Mouse (Mus musculus) CH12.LX (cell line): ENCODE results near the gene Opcml. TPM values are rescaled to one million over a fixed set of nuclear protein-coding genes. Genes with fewer than 3 reads are reported as not detected.

Experiments used
- DNase-seq: peaks from one replicate; pipeline ENCODE4 v3.0.0-alpha.2; 2013; ENCODE audit errors: extremely low read depth
- H3K27ac ChIP-seq: 2 replicates; pipeline ENCODE4 v1.5.1; 2012; ENCODE audit warnings: low read depth, mild to moderate bottlenecking, control low read depth, moderate library complexity; ENCODE audit not compliant: insufficient read depth
- H3K27me3 ChIP-seq: replicated peaks from 2 replicates; pipeline ENCODE3; 2012; ENCODE audit warnings: inconsistent platforms
- H3K36me3 ChIP-seq, 2 experiments: replicated peaks in 1 of 2; 2 replicates each; pipeline versions ENCODE3 to v1.6.1; 2012; ENCODE audit warnings: inconsistent platforms in 1 of 2, low read length in 1 of 2, mild to moderate bottlenecking in 1 of 2, mixed read lengths in 1 of 2, moderate library complexity in 1 of 2; ENCODE audit not compliant: control insufficient read depth in 1 of 2, insufficient read depth in 1 of 2
- H3K4me1 ChIP-seq, 2 experiments: 2 replicates each; pipeline ENCODE4 v1.6.1; 2012; ENCODE audit warnings: inconsistent platforms in 1 of 2, moderate library complexity in 1 of 2; ENCODE audit not compliant: insufficient read depth in 2 of 2, control insufficient read depth in 1 of 2
- H3K4me2 ChIP-seq: 2 replicates; pipeline ENCODE4 v1.6.1; 2012; ENCODE audit warnings: low read depth, mild to moderate bottlenecking, control low read depth; ENCODE audit not compliant: poor library complexity, insufficient read depth, severe bottlenecking
- H3K4me3 ChIP-seq, 3 experiments: fragments of 150-350 bp in 1 of 3; sonication (generic) in 1 of 3; replicated peaks in 1 of 3; 2 replicates each; pipeline versions ENCODE3 to v1.5.1; 2011 to 2012; ENCODE audit warnings: low read depth in 2 of 3, low read length in 2 of 3, mild to moderate bottlenecking in 2 of 3, moderate library complexity in 2 of 3, control low read depth in 1 of 3, improper control_type of control experiment in 1 of 3, inconsistent platforms in 1 of 3, mixed read lengths in 1 of 3; ENCODE audit not compliant: poor library complexity in 1 of 3
- H3K79me2 ChIP-seq: replicated peaks from 2 replicates; pipeline ENCODE4 v1.6.1; 2012; ENCODE audit warnings: mild to moderate bottlenecking, moderate library complexity; ENCODE audit not compliant: control insufficient read depth, poor library complexity, insufficient read depth, severe bottlenecking; ENCODE audit errors: extremely low read depth
- H3K9ac ChIP-seq: 2 replicates; pipeline ENCODE4 v1.6.1; 2012; ENCODE audit warnings: low read depth, mild to moderate bottlenecking, control low read depth, moderate library complexity; ENCODE audit not compliant: insufficient read depth
- H3K9me3 ChIP-seq: replicated peaks from 2 replicates; pipeline ENCODE3; 2012; ENCODE audit warnings: low read length, inconsistent platforms, mixed read lengths
- CHD2 ChIP-seq: IDR thresholded peaks from 2 replicates; pipeline ENCODE4 v1.6.1; 2011; ENCODE audit warnings: low read length, improper control_type of control experiment
- ELF1 ChIP-seq: IDR thresholded peaks from 2 replicates; pipeline ENCODE4 v1.6.1; 2014; ENCODE audit warnings: low read depth, mild to moderate bottlenecking, inconsistent platforms, low read length, improper control_type of control experiment
- ETS1 ChIP-seq: conservative IDR thresholded peaks from 2 replicates; pipeline ENCODE4 v1.6.1; 2012; ENCODE audit warnings: low read depth, mild to moderate bottlenecking, inconsistent platforms, low read length, improper control_type of control experiment, moderate library complexity
- HCFC1 ChIP-seq: IDR thresholded peaks from 2 replicates; pipeline ENCODE4 v1.6.1; 2012; ENCODE audit warnings: low read depth, mild to moderate bottlenecking, inconsistent platforms, low read length, improper control_type of control experiment
- IRF4 ChIP-seq: IDR thresholded peaks from 2 replicates; pipeline ENCODE4 v1.6.1; 2014; ENCODE audit warnings: low read depth, mild to moderate bottlenecking, inconsistent platforms, low read length, improper control_type of control experiment
- JUN ChIP-seq: IDR thresholded peaks from 2 replicates; pipeline ENCODE4 v1.6.1; 2011; ENCODE audit warnings: low read depth, mild to moderate bottlenecking, low read length, improper control_type of control experiment, moderate library complexity; ENCODE audit not compliant: insufficient read depth
- JUND ChIP-seq: conservative IDR thresholded peaks from 2 replicates; pipeline ENCODE4 v1.6.1; 2011; ENCODE audit warnings: low read depth, low read length, improper control_type of control experiment
- MAFK ChIP-seq: IDR thresholded peaks from 2 replicates; pipeline ENCODE4 v1.6.1; 2011; ENCODE audit warnings: low read length, improper control_type of control experiment; ENCODE audit not compliant: insufficient replicate concordance
- MAX ChIP-seq: IDR thresholded peaks from 2 replicates; pipeline ENCODE4 v1.6.1; 2011; ENCODE audit warnings: low read length, improper control_type of control experiment
- MAZ ChIP-seq: IDR thresholded peaks from 2 replicates; pipeline ENCODE4 v1.6.1; 2012; ENCODE audit warnings: low read depth, mild to moderate bottlenecking, inconsistent platforms, low read length, improper control_type of control experiment, moderate library complexity
- MEF2A ChIP-seq: IDR thresholded peaks from 2 replicates; pipeline ENCODE4 v1.6.1; 2014; ENCODE audit warnings: low read depth, mild to moderate bottlenecking, inconsistent platforms, low read length, improper control_type of control experiment, borderline replicate concordance
- MXI1 ChIP-seq: IDR thresholded peaks from 2 replicates; pipeline ENCODE4 v1.6.1; 2011; ENCODE audit warnings: mild to moderate bottlenecking, low read depth, low read length, improper control_type of control experiment
- NELFE ChIP-seq: IDR thresholded peaks from 2 replicates; pipeline ENCODE4 v1.6.1; 2011; ENCODE audit warnings: low read depth, low read length, improper control_type of control experiment
- NRF1 ChIP-seq: IDR thresholded peaks from 2 replicates; pipeline ENCODE4 v1.6.1; 2014; ENCODE audit warnings: low read depth, mild to moderate bottlenecking, inconsistent platforms, low read length, improper control_type of control experiment, moderate library complexity
- POLR2A ChIP-seq: IDR thresholded peaks from 2 replicates; pipeline ENCODE4 v1.6.1; 2011; ENCODE audit warnings: low read depth, mild to moderate bottlenecking, improper control_type of control experiment, low read length
- POLR2AphosphoS2 ChIP-seq: IDR thresholded peaks from 2 replicates; pipeline ENCODE4 v1.6.1; 2011; ENCODE audit warnings: low read depth, low read length, improper control_type of control experiment
- RAD21 ChIP-seq: IDR thresholded peaks from 2 replicates; pipeline ENCODE4 v1.6.1; 2011; ENCODE audit warnings: low read depth, mild to moderate bottlenecking, low read length, improper control_type of control experiment, moderate library complexity
- RCOR1 ChIP-seq: conservative IDR thresholded peaks from 2 replicates; pipeline ENCODE4 v1.6.1; 2012; ENCODE audit warnings: low read depth, mild to moderate bottlenecking, inconsistent platforms, low read length, improper control_type of control experiment
- TBP ChIP-seq: conservative IDR thresholded peaks from 2 replicates; pipeline ENCODE4 v1.6.1; 2011; ENCODE audit warnings: low read depth, low read length, improper control_type of control experiment
- UBTF ChIP-seq: IDR thresholded peaks from 2 replicates; pipeline ENCODE4 v1.6.1; 2012; ENCODE audit warnings: low read depth, mild to moderate bottlenecking, inconsistent platforms, low read length, improper control_type of control experiment, moderate library complexity
- USF1 ChIP-seq: IDR thresholded peaks from 2 replicates; pipeline ENCODE4 v1.6.1; 2014; ENCODE audit warnings: low read depth, mild to moderate bottlenecking, inconsistent platforms, low read length, improper control_type of control experiment
- USF2 ChIP-seq: conservative IDR thresholded peaks from 2 replicates; pipeline ENCODE4 v1.6.1; 2011; ENCODE audit warnings: low read depth, low read length, improper control_type of control experiment
- ZC3H11A ChIP-seq: IDR thresholded peaks from 2 replicates; pipeline ENCODE4 v1.6.1; 2012; ENCODE audit warnings: low read depth, mild to moderate bottlenecking, inconsistent platforms, low read length, improper control_type of control experiment
- ZKSCAN1 ChIP-seq: IDR thresholded peaks from 2 replicates; pipeline ENCODE4 v1.6.1; 2012; ENCODE audit warnings: low read depth, inconsistent platforms, low read length, improper control_type of control experiment, borderline replicate concordance
- ZNF384 ChIP-seq: IDR thresholded peaks from 2 replicates; pipeline ENCODE4 v1.6.1; 2012; ENCODE audit warnings: low read depth, low read length, improper control_type of control experiment, inconsistent platforms
- dilution Hi-C: fragments of 300-500 bp; cut with MboI; formaldehyde crosslinking; loops from 2 replicates; pipeline ENCODE4 v1.14.3; 2020; ENCODE audit warnings: low sequenced_read_pairs; ENCODE audit not compliant: extremely low pct_unique_long_range_greater_than_20kb, extremely low pct_ligation_motif_present
- in situ Hi-C: fragments of 300-500 bp; cut with MboI; formaldehyde crosslinking; loops from 3 replicates; pipeline ENCODE4 v1.14.3; 2019; ENCODE audit warnings: low sequenced_read_pairs, low pct_ligation_motif_present, low pct_unique_long_range_greater_than_20kb, mixed read lengths
- polyA plus RNA-seq: library from polyadenylated mRNA; unstranded; fragments of >175 nt; gene quantifications from 2 replicates; pipeline ENCODE4 v1.2.1, GENCODE M21; 2012; ENCODE audit warnings: low read depth; ENCODE audit not compliant: insufficient read length
- total RNA-seq, 2 experiments: library from RNA; depleted of rRNA; stranded (reverse); fragments of 300-350 nt in 1 of 2; fragments of >200 nt in 1 of 2; gene quantifications; 2 replicates each; pipeline ENCODE4 v1.2.3; 2012 to 2014

Gene Opcml
- total and polyA plus RNA-seq, 3 experiments = 0.34 to 0.60 TPM; not detected in 1

DNA sequence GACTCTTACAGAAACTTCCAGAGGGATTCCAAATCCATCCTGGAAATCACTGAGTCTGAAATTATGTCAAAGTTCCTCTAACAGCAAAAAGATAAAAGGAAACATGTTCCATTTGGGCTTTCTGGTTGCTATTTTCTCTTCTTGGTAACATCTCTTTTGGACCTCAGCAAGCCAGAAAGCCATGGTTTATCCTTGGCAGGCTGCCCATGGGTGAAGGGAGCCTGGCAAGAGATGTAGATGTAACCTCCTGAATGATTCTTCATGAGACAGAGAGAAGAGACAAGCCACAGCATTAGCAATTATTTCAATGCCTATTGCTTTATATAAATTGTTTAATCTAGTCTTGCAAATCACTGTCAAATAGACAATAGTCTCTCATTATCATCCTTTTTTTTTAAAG, 274.6 kb downstream of the Opcml start:
- peaks cover 8% of the 10 kb centered on the region for H3K9me3 ChIP-seq
- dilution Hi-C loops = no loop called here

DNA sequence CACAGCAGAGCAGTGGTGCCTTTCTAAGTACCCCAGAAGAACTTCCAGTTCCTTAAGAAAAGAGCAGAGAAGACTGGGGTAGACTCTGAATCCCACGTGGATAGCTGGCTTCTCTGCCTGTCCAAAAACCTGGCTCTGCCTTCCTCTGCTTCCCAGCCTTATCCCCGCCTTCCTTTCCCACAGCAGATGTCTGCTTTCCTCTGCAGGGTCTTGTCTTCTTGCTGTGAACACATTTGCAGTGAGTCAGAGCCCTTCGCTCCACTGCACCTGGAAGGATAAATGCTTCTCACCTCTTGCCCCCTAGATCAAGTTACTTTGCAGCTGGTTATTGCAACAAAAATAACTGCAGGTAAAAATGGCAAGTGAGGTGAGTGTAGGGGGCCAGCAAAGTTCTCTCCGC, 290.1 kb downstream of the Opcml start:
- no peak for DNase-seq
- H3K27ac ChIP-seq = no peak overlapping the region
- in situ Hi-C loops (no loop called here), dilution Hi-C loops (no loop called here)
- H3K4me2 ChIP-seq = no peak overlapping the region
- H3K27me3 ChIP-seq = no peaks in the 10 kb centered on the region
- peaks cover 0 to 5% of the 10 kb centered on the region in 2 experiments; a peak in 2 of 4 replicates for H3K4me1 ChIP-seq
- no peak overlapping the region for H3K4me3 ChIP-seq
- TF ChIP-seq ZNF384 (no peak), ZKSCAN1 (no peak), RCOR1 (no peak), RAD21 (no peak), ZC3H11A (no peak), USF2 (no peak), NELFE (no peak), HCFC1 (no peak), MEF2A (no peak), JUN (no peak), ETS1 (no peak), POLR2A (no peak), ELF1 (no peak), JUND (no peak), UBTF (no peak), IRF4 (no peak), USF1 (no peak), CHD2 (no peak)
- no peaks in the 10 kb centered on the region for H3K79me2 ChIP-seq
- peaks cover 12% of the 10 kb centered on the region for H3K9me3 ChIP-seq
- H3K9ac ChIP-seq = no peak overlapping the region
- no peaks in the 10 kb centered on the region for H3K36me3 ChIP-seq

More for the DNA sequence above, 274.6 kb downstream of the Opcml start:
- Histone ChIP-seq H3K27ac (no peak overlapping the region), H3K4me3 (no peak overlapping the region), H3K9ac (no peak overlapping the region), H3K36me3 (no peaks in the 10 kb centered on the region), H3K4me1 (no peaks in the 10 kb centered on the region), H3K79me2 (no peaks in the 10 kb centered on the region), H3K27me3 (no peaks in the 10 kb centered on the region), H3K4me2 (no peak overlapping the region)
- TF ChIP-seq ETS1 (no peak), MXI1 (no peak), TBP (no peak), RAD21 (no peak), HCFC1 (no peak), MAX (no peak), USF1 (no peak), MAFK (no peak), JUN (no peak), POLR2A (no peak), ZC3H11A (no peak), MEF2A (no peak), MAZ (no peak), POLR2AphosphoS2 (no peak), IRF4 (no peak), JUND (no peak), NRF1 (no peak)
- no peak for DNase-seq
- in situ Hi-C loops = no loop called here
